Mouse (Mus musculus): ENCODE results near the gene Gjc2. TPM values are rescaled to one million over a fixed set of nuclear protein-coding genes. Genes with fewer than 3 reads are reported as not detected.
A peak's percentile ranks its signal among the peaks of the same experiment; 100 is the strongest.

Gjc2 gene
- 0.03 TPM in 1 of 2 replicates, not detected in the other for polyA plus RNA-seq (2012)

GRCm38 (mm10) chr11:59182864-59183331 is at the start of gene Gjc2:
TSS of gene Gjc2 (minus strand) at chr11:59183213.
- Histone ChIP-seq H3K4me1 (ENCODE audit: control insufficient read depth) (peaks cover 50% of the 10 kb centered on the region), H3K9me3 (ENCODE audit: control insufficient read depth, low read length) (no peaks in the 10 kb centered on the region), H3K27me3 (ENCODE audit: control insufficient read depth) (peaks cover 22% of the 10 kb centered on the region), H3K36me3 (ENCODE audit: control insufficient read depth) (peaks cover 55% of the 10 kb centered on the region), H3K4me3 (replicated peaks) (no peak within 1 kb of the TSS)
- no peak for TF ChIP-seq TAL1 (IDR thresholded peaks at IDR 0.05; ENCODE audit: low read length)
- TF ChIP-seq GATA1 (IDR thresholded peaks at IDR 0.05; ENCODE audit: low read length) = no peak

DNA sequence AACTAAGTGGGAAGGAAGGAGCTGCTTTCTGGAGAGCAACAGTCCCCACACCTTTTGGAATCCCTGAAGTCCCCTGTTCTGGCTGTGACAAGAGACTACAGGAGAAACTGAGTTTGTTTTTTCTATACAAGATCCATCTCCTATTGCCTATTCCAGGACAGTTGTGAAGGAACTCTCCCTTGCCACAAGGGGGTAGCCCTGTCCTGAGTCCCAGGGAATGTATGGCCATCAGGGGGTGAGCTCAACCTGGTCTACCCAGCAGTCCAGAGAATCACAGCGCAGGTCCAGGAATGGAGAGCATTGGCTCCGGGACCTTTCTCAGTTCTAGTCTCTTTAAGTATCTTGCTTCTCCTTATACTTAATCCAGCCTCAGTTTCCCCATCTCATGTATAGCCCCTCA is 49.8 kb upstream of the Gjc2 start:
- Histone ChIP-seq H3K4me1 (ENCODE audit: control insufficient read depth) (peaks cover 18% of the 10 kb centered on the region), H3K27me3 (ENCODE audit: control insufficient read depth) (peaks cover 29% of the 10 kb centered on the region), H3K4me3 (replicated peaks) (no peak overlapping the region), H3K9me3 (ENCODE audit: control insufficient read depth, low read length) (no peaks in the 10 kb centered on the region), H3K36me3 (ENCODE audit: control insufficient read depth) (no peaks in the 10 kb centered on the region)
- TF ChIP-seq GATA1 (IDR thresholded peaks at IDR 0.05; ENCODE audit: low read length) (no peak), TAL1 (IDR thresholded peaks at IDR 0.05; ENCODE audit: low read length) (no peak)

DNA sequence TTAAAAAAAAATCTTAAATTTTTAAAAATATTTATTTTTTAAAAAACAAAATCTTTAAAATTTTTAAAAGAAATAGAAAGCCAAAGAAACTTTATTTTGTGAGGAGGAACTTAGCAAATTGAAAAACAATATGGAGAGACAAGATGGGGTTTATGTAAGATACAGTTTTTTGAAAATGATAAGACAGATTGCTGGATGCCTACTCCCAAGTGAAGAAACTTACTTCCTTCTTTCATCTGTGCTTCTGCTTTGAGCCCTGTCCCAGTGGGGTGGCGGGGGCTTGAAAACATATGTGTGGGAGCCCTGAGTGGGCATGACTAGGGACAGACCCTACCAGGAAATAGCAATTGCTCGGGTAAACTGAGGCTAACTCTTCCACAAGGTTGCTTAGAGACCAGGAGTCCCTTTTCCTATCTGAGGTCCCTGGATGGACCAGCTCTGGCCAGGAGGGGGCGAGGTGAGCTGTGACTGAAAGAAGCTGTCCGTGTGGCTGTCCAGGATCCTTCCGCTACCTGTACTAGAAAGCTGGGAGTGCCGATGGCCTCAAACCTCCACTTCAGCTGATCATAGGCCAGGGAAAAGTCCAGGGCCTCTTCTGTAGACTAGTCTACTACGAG is 47.2 kb upstream of the Gjc2 start:
- Histone ChIP-seq H3K27me3 (ENCODE audit: control insufficient read depth) (peaks cover 15% of the 10 kb centered on the region), H3K4me1 (ENCODE audit: control insufficient read depth) (peaks cover 40% of the 10 kb centered on the region), H3K4me3 (replicated peaks) (no peak overlapping the region), H3K36me3 (ENCODE audit: control insufficient read depth) (peaks cover 14% of the 10 kb centered on the region), H3K9me3 (ENCODE audit: control insufficient read depth, low read length) (no peaks in the 10 kb centered on the region)
- TF ChIP-seq TAL1 (IDR thresholded peaks at IDR 0.05; ENCODE audit: low read length) (no peak), GATA1 (IDR thresholded peaks at IDR 0.05; ENCODE audit: low read length) (no peak)

DNA sequence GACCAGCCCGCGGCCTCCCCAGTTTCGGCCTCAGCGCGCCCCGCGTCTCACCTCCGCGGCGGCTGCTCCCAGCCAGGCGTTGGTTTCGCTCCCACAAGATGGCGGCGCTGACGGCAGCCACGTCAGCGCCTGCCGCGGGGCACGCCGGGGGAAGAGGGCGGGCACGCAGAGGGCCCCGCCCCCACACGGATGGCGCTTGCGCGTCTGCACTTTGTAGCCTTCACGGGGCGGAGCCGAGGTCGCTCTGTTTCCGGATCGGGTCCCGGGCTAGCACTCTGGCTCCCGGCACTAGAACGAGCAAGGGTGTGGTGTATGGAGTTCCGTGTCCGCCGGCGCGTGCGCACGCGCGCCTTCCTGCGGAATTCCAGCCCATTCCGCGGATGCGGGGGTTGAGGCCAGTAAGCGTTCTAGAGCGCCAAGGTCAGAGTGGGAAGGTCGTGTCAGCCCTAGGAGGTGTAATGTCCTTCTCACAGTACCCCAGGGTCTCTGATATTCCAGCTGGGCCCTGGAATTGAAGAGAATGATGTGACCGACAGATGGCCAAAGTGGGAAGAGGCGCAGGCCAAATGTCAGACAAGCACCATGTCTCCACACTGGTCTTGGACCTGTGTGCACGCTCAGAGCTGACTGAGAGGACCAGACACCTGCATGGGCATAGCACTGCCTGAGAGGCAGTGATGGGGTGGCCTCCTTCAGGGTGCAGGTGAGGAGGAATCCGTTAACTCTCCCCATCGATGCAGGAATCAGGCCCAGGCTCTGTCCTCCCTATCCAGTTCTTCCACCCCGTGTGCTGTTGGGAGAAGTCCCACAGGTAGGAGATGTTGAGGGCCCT is 45.3 kb upstream of the Gjc2 start, which contains the start of gene Arf1:
Gene Arf1 (minus strand): TSS at position 149 of the 832 bp plus-strand sequence.
- Histone ChIP-seq H3K9me3 (ENCODE audit: control insufficient read depth, low read length) (no peaks in the 10 kb centered on the region), H3K27me3 (ENCODE audit: control insufficient read depth) (peaks cover 6% of the 10 kb centered on the region), H3K4me1 (ENCODE audit: control insufficient read depth) (peaks cover 59% of the 10 kb centered on the region), H3K36me3 (ENCODE audit: control insufficient read depth) (peaks cover 31% of the 10 kb centered on the region), H3K4me3 (replicated peaks) (peak within 1 kb of the TSS; percentile 88)
- TF ChIP-seq TAL1 (IDR thresholded peaks at IDR 0.05; ENCODE audit: low read length) (no peak), GATA1 (IDR thresholded peaks at IDR 0.05; ENCODE audit: low read length) (no peak)

- Histone ChIP-seq H3K36me3 (ENCODE audit: control insufficient read depth) (peaks cover 37% of the 10 kb centered on the region), H3K9me3 (ENCODE audit: control insufficient read depth, low read length) (no peaks in the 10 kb centered on the region), H3K4me1 (ENCODE audit: control insufficient read depth) (peaks cover 65% of the 10 kb centered on the region), H3K4me3 (replicated peaks) (peak overlapping the region; percentile 88), H3K27me3 (ENCODE audit: control insufficient read depth) (peaks cover under 1% of the 10 kb centered on the region)
- TF ChIP-seq TAL1 (IDR thresholded peaks at IDR 0.05; ENCODE audit: low read length) = no peak
Observed at GRCm38 (mm10) chr11:59227604-59228121, 44.6 kb upstream of the Gjc2 start.

GRCm38 (mm10) chr11:59226787-59227603 is 44.0 kb upstream of the Gjc2 start:
- peaks cover 70% of the 10 kb centered on the region for H3K4me1 ChIP-seq (ENCODE audit: control insufficient read depth)
- H3K4me3 ChIP-seq (replicated peaks) = peak overlapping the region; percentile 88
- H3K36me3 ChIP-seq (ENCODE audit: control insufficient read depth) = peaks cover 43% of the 10 kb centered on the region
- H3K9me3 ChIP-seq (ENCODE audit: control insufficient read depth, low read length) = no peaks in the 10 kb centered on the region
- TF ChIP-seq TAL1 (IDR thresholded peaks at IDR 0.05; ENCODE audit: low read length) (no peak), GATA1 (IDR thresholded peaks at IDR 0.05; ENCODE audit: low read length) (no peak)
- H3K27me3 ChIP-seq (ENCODE audit: control insufficient read depth) = no peaks in the 10 kb centered on the region

- Histone ChIP-seq H3K4me3 (replicated peaks) (peak overlapping the region; percentile 88), H3K9me3 (ENCODE audit: control insufficient read depth, low read length) (no peaks in the 10 kb centered on the region), H3K27me3 (ENCODE audit: control insufficient read depth) (no peaks in the 10 kb centered on the region), H3K4me1 (ENCODE audit: control insufficient read depth) (peaks cover 78% of the 10 kb centered on the region), H3K36me3 (ENCODE audit: control insufficient read depth) (peaks cover 50% of the 10 kb centered on the region)
- TF ChIP-seq GATA1 (IDR thresholded peaks at IDR 0.05; ENCODE audit: low read length) = no peak
Observed at GRCm38 (mm10) chr11:59226251-59226650, 43.2 kb upstream of the Gjc2 start.

DNA sequence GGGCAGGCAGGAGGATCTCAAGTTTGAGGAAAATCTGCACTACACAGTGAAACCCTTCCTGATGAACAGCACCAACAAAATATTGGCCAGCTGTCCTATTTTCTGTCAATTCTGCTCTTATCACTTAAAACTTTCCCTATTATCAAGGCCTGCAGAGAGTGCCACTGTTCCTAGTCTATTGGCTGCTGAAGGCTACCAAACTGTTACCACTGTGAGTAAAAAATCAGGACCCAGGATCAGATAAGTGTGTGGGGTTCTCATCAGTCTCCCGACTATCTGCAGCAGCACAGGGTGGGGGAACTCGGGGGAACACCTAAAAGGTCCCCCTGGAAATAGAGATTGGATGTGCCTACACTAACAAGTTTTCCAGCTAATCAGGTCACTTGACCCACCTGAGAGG is 42.2 kb upstream of the Gjc2 start:
- Histone ChIP-seq H3K27me3 (ENCODE audit: control insufficient read depth) (no peaks in the 10 kb centered on the region), H3K9me3 (ENCODE audit: control insufficient read depth, low read length) (no peaks in the 10 kb centered on the region), H3K36me3 (ENCODE audit: control insufficient read depth) (peaks cover 61% of the 10 kb centered on the region), H3K4me3 (replicated peaks) (peak overlapping the region; percentile 6), H3K4me1 (ENCODE audit: control insufficient read depth) (peaks cover 82% of the 10 kb centered on the region)
- no peak for TF ChIP-seq TAL1 (IDR thresholded peaks at IDR 0.05; ENCODE audit: low read length)
- TF ChIP-seq GATA1 (IDR thresholded peaks at IDR 0.05; ENCODE audit: low read length) = no peak
